Mouse (Mus musculus): ENCODE measurements around the gene Anxa2.
A peak's percentile ranks its signal among the peaks of the same experiment; 100 is the strongest.

DNA sequence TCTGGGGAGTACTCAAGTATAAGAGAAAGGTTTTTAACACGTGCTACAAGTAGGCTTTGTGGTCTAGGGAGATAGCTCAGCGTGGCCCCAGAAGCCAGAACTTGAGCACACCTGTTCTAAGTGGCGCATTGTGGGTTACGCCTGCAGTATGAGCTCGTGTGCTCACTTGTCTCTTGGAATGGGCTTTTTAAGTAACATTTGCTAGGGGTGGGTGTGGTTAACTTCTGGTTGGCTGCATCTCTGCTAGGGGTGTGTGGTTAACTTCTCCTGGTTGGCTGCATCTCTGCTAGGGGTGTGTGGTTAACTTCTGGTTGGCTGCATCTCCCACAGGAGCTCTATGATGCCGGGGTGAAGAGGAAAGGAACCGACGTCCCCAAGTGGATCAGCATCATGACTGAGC lies 32.7 kb downstream of the Anxa2 start:
- no peak for TF ChIP-seq USF1 (IDR thresholded peaks at IDR 0.05; ENCODE audit: low read depth, low read length)
- no peak for TF ChIP-seq TCF12 (IDR thresholded peaks at IDR 0.05; ENCODE audit: low read depth, low read length)
- 0 out of 2 replicates have a peak, but pooled peaks have one; percentile 13 for TF ChIP-seq MAX (IDR thresholded peaks at IDR 0.05; ENCODE audit: low read length)
- no peak for TF ChIP-seq CTCF (conservative IDR thresholded peaks at IDR 0.05 in 1 of 2, IDR thresholded peaks at IDR 0.05 in 1 of 2; ENCODE audit: low read depth in 2 of 2, low read length in 2 of 2)
- TF ChIP-seq RAD21 (IDR thresholded peaks at IDR 0.05; ENCODE audit: low read depth, low read length) = no peak

Measured in CH12.LX (cell line).